Mouse (Mus musculus) thymus, adult 2 months (tissue): ENCODE results near the gene Atf3. TPM values are rescaled to one million over a fixed set of nuclear protein-coding genes. Genes with fewer than 3 reads are reported as not detected.

Experiments
- DNase-seq: peaks from one replicate; pipeline ENCODE4 v3.0.0; 2021
- H3K27ac ChIP-seq: fragments of 200-500 bp; 2 replicates; pipeline ENCODE4 v1.5.1; 2012; ENCODE audit warnings: low read length, control low read depth; ENCODE audit not compliant: control insufficient read depth, insufficient read depth
- H3K27me3 ChIP-seq: fragments of 200-500 bp; 2 replicates; pipeline ENCODE4 v1.6.1; 2012; ENCODE audit warnings: mild to moderate bottlenecking, low read length, moderate library complexity, mixed read lengths; ENCODE audit not compliant: control insufficient read depth, insufficient read depth
- H3K36me3 ChIP-seq: fragments of 200-500 bp; 2 replicates; pipeline ENCODE4 v1.6.1; 2012; ENCODE audit warnings: mild to moderate bottlenecking, low read length, moderate library complexity; ENCODE audit not compliant: control insufficient read depth, insufficient read depth
- H3K4me1 ChIP-seq: fragments of 200-500 bp; replicated peaks from 2 replicates; pipeline ENCODE4 v1.6.1; 2012; ENCODE audit warnings: low read length; ENCODE audit not compliant: control insufficient read depth, insufficient read depth
- H3K4me3 ChIP-seq: fragments of 200-500 bp; 2 replicates; pipeline ENCODE4 v1.5.1; 2012; ENCODE audit warnings: mild to moderate bottlenecking, low read length, control low read depth, moderate library complexity; ENCODE audit not compliant: control insufficient read depth, insufficient read depth
- CTCF ChIP-seq: fragments of 200-500 bp; IDR thresholded peaks from 2 replicates; pipeline ENCODE4 v1.5.1; 2012; ENCODE audit warnings: mild to moderate bottlenecking, control low read depth, low read length, moderate library complexity, borderline replicate concordance; ENCODE audit not compliant: control insufficient read depth, poor library complexity, insufficient read depth; ENCODE audit errors: extremely low read depth
- POLR2A ChIP-seq: fragments of 200-500 bp; IDR thresholded peaks from 2 replicates; pipeline ENCODE4 v1.6.1; 2012; ENCODE audit warnings: mild to moderate bottlenecking, low read length, control low read depth, moderate library complexity; ENCODE audit not compliant: control insufficient read depth, poor library complexity, insufficient read depth; ENCODE audit errors: extremely low read depth
- WGBS: fragments of 180-500 bp; shearing (Covaris S2); methylation state at CpG from one replicate; pipeline ENCODE4 v1.1.7; 2018; 5-methylcytosine and 5-hydroxymethylcytosine counted together
- polyA plus RNA-seq: library from polyadenylated mRNA; depleted of rRNA; stranded (reverse); fragments of >200 nt; gene quantifications from 2 replicates; pipeline ENCODE4 v1.2.3, GENCODE M21; 2012

Gene Atf3
- polyA plus RNA-seq, 1 experiment, result 4.2 TPM

GRCm38 (mm10) chr1:191235788-191236542, 18.1 kb upstream of the Atf3 start:
- H3K27ac ChIP-seq, result no peak overlapping the region
- H3K4me1 ChIP-seq, result no peaks in the 10 kb centered on the region
- H3K4me3 ChIP-seq, result no peak overlapping the region
- H3K36me3 ChIP-seq, result no peaks in the 10 kb centered on the region
- WGBS, result 98% methylated on average over 6 of the region's 6 CpGs
- TF ChIP-seq POLR2A (no peak), CTCF (no peak)
- no peak for DNase-seq
- H3K27me3 ChIP-seq, result no peaks in the 10 kb centered on the region

GRCm38 (mm10) chr1:191234837-191235236, 17.0 kb upstream of the Atf3 start:
- TF ChIP-seq POLR2A (no peak), CTCF (no peak)
- no peaks in the 10 kb centered on the region for H3K27me3 ChIP-seq
- H3K4me1 ChIP-seq, result no peaks in the 10 kb centered on the region
- no peaks in the 10 kb centered on the region for H3K36me3 ChIP-seq
- H3K27ac ChIP-seq, result no peak overlapping the region
- H3K4me3 ChIP-seq, result no peak overlapping the region
- WGBS, result 47% methylated on average over 4 of the region's 4 CpGs
- no peak for DNase-seq

GRCm38 (mm10) chr1:191230355-191230931, 12.6 kb upstream of the Atf3 start:
- Histone ChIP-seq H3K36me3 (no peaks in the 10 kb centered on the region), H3K27me3 (no peaks in the 10 kb centered on the region), H3K4me1 (no peaks in the 10 kb centered on the region), H3K27ac (no peak overlapping the region), H3K4me3 (no peak overlapping the region)
- no peak for TF ChIP-seq POLR2A
- WGBS, result 47% methylated on average over 6 of the region's 6 CpGs
- DNase-seq, result no peak

- Histone ChIP-seq H3K4me1 (peaks cover 13% of the 10 kb centered on the region), H3K27ac (no peak overlapping the region), H3K36me3 (no peaks in the 10 kb centered on the region), H3K27me3 (no peaks in the 10 kb centered on the region), H3K4me3 (no peak overlapping the region)
- 95% methylated on average over 2 of the region's 2 CpGs for WGBS
- DNase-seq, result no peak
- TF ChIP-seq CTCF, result no peak
- no peak for TF ChIP-seq POLR2A
These were observed 8.7 kb upstream of the Atf3 start for GRCm38 (mm10) chr1:191226570-191226969.

- 91% methylated on average over 2 of the region's 2 CpGs for WGBS
- Histone ChIP-seq H3K36me3 (no peaks in the 10 kb centered on the region), H3K4me3 (no peak overlapping the region), H3K27ac (no peak overlapping the region), H3K4me1 (peaks cover 13% of the 10 kb centered on the region), H3K27me3 (no peaks in the 10 kb centered on the region)
- TF ChIP-seq POLR2A, result no peak
- no peak for TF ChIP-seq CTCF
- no peak for DNase-seq
These were observed 7.9 kb upstream of the Atf3 start for GRCm38 (mm10) chr1:191225771-191226170.

GRCm38 (mm10) chr1:191224981-191225703, 7.3 kb upstream of the Atf3 start:
- WGBS, result 37% methylated on average over 9 of the region's 9 CpGs
- Histone ChIP-seq H3K27me3 (no peaks in the 10 kb centered on the region), H3K4me3 (peak overlapping the region; percentile 73), H3K27ac (peak overlapping the region; percentile 24; the same call in 1 of the 2 replicates), H3K4me1 (peaks cover 13% of the 10 kb centered on the region), H3K36me3 (no peaks in the 10 kb centered on the region)
- no peak for DNase-seq
- no peak for TF ChIP-seq CTCF
- no peak; the same call in 1 of the 2 replicates for TF ChIP-seq POLR2A
